Mouse (Mus musculus) embryonic facial prominence, embryonic 11.5 days (tissue): ENCODE measurements around the gene Nrxn1. TPM values are rescaled to one million over a fixed set of nuclear protein-coding genes. Genes with fewer than 3 reads are reported as not detected.
A peak's percentile ranks its signal among the peaks of the same experiment; 100 is the strongest.

ENCODE experiments used
- ATAC-seq: fragments of 200-750 bp; cut with Nextera tagmentation; replicated peaks from 2 replicates; pipeline ENCODE4 v1.8.0; 2017; ENCODE audit warnings: low read depth; ENCODE audit not compliant: insufficient number of reproducible peaks, low FRiP score, low TSS enrichment
- DNase-seq: peaks from one replicate; pipeline ENCODE4 v3.0.0-alpha.2; 2015; ENCODE audit warnings: low spot score
- H3K27ac ChIP-seq: fragments of 300-500 bp; sonication (generic); replicated peaks from 2 replicates; pipeline ENCODE4 v1.5.1; 2014; ENCODE audit warnings: mild to moderate bottlenecking, low read depth, low read length, control low read depth
- H3K27me3 ChIP-seq: fragments of 300-500 bp; sonication (generic); 2 replicates; pipeline ENCODE4 v1.6.1; 2014; ENCODE audit warnings: mild to moderate bottlenecking, low read length, moderate library complexity, mixed read lengths; ENCODE audit not compliant: control insufficient read depth, insufficient read depth
- H3K36me3 ChIP-seq: fragments of 300-500 bp; sonication (generic); replicated peaks from 2 replicates; pipeline ENCODE4 v1.6.1; 2014; ENCODE audit warnings: low read depth, mild to moderate bottlenecking, low read length, moderate library complexity, mixed read lengths; ENCODE audit not compliant: control insufficient read depth, insufficient read depth
- H3K4me1 ChIP-seq: fragments of 300-500 bp; sonication (generic); 2 replicates; pipeline ENCODE4 v1.6.1; 2014; ENCODE audit warnings: low read length, mixed read lengths; ENCODE audit not compliant: control insufficient read depth, insufficient read depth
- H3K4me2 ChIP-seq: fragments of 300-500 bp; sonication (generic); 2 replicates; pipeline ENCODE4 v1.6.1; 2014; ENCODE audit warnings: low read depth, mild to moderate bottlenecking, control low read depth, low read length, moderate library complexity
- H3K4me3 ChIP-seq: fragments of 300-500 bp; sonication (generic); 2 replicates; pipeline ENCODE4 v1.5.1; 2014; ENCODE audit warnings: low read depth, low read length, control low read depth
- H3K9ac ChIP-seq: fragments of 300-500 bp; sonication (generic); replicated peaks from 2 replicates; pipeline ENCODE4 v1.6.1; 2014; ENCODE audit warnings: mild to moderate bottlenecking, control low read depth, low read length
- H3K9me3 ChIP-seq: fragments of 300-500 bp; sonication (generic); replicated peaks from 2 replicates; pipeline ENCODE4 v1.6.1; 2016; ENCODE audit warnings: mild to moderate bottlenecking, low read length, inconsistent platforms, mixed read lengths; ENCODE audit not compliant: control insufficient read depth
- WGBS: fragments of 180-500 bp; shearing (Covaris S2); extraction: QIAGEN DNeasy Blood & Tissue Kit; methylation state at CpG from one replicate; pipeline ENCODE4 v1.1.7; 2014; 5-methylcytosine and 5-hydroxymethylcytosine counted together
- polyA plus RNA-seq: library from polyadenylated mRNA; unstranded; fragments of >200 nt; fragmentation: Nextera tagmentation; extraction: Ambion mirVana; gene quantifications from 2 replicates; pipeline ENCODE4 v1.2.1, GENCODE M21; 2014

The Nrxn1 gene
- polyA plus RNA-seq, 1 experiment from 2014 or later: 4.6 TPM

GRCm38 (mm10) chr17:90704773-90705172 is 388.1 kb downstream of the Nrxn1 start:
- DNase-seq (no peak), ATAC-seq (no peak)
- 85% methylated on average over 4 of the region's 4 CpGs for WGBS
- H3K9ac ChIP-seq: no peak overlapping the region
- no peak overlapping the region for H3K27ac ChIP-seq
- no peak overlapping the region for H3K4me3 ChIP-seq
- H3K4me1 ChIP-seq: no peaks in the 10 kb centered on the region
- no peaks in the 10 kb centered on the region for H3K27me3 ChIP-seq
- no peak overlapping the region for H3K4me2 ChIP-seq
- no peaks in the 10 kb centered on the region for H3K9me3 ChIP-seq
- H3K36me3 ChIP-seq: no peaks in the 10 kb centered on the region

DNA sequence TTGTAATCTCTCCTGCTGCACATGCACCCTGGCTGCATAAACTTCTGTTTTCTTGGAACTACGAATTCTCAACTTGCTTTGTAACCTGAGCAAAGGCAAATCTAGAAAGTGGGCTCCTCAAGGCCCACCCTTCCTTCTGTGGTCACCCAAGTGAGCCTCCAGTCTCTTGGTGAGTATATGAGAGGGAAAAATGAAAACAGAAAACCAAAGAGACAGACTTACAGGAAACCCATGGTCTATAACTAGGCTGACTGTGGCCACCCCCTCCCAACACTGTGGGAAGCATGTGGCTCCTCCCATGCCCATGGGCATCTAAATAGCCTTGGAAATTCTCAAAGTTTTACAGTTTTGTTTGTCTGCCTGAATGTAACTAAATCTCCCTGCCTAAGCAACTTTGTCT is 390.2 kb downstream of the Nrxn1 start:
- H3K9me3 ChIP-seq: no peaks in the 10 kb centered on the region
- H3K36me3 ChIP-seq: no peaks in the 10 kb centered on the region
- no peak for ATAC-seq
- H3K27me3 ChIP-seq: no peaks in the 10 kb centered on the region
- no peak overlapping the region for H3K9ac ChIP-seq
- H3K4me1 ChIP-seq: no peaks in the 10 kb centered on the region
- DNase-seq: no peak
- WGBS: 79% methylated on average over 1 of the region's 1 CpGs
- H3K4me2 ChIP-seq: no peak overlapping the region
- no peak overlapping the region for H3K4me3 ChIP-seq
- no peak overlapping the region for H3K27ac ChIP-seq

DNA sequence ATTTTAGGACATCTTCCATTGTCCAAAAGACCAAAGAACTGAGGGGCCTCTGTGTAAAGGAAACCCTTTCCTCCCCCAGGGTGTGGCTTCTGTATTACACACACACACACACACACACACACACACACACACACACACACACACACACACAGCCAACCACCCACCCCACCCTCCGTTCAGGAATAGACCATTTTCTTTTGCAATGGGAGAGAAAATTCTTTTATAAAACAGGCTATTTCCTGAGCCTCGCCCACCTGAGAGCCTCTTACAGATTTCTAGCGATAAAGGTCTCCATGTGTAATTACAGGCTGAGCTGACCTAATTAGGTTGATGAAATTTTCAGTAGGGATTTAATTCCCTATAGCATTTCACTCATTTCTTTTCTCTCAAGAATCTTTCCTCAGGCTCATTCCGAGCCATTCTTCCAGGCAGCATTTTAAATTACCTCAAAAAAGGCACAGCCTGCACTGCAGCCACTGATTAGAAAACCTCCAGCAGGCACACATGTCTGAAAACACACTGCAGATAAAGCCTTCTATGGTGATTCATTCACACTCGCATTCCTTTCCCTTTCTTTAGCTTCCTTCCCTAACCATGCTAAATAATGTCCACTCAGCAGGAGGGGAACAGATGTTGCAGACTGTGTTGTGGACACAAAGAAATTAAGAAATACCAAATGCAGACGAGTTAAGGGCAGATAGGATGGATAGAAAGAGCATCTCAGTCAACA is 396.6 kb downstream of the Nrxn1 start:
- Histone ChIP-seq H3K4me3 (no peak overlapping the region), H3K27ac (no peak overlapping the region), H3K36me3 (no peaks in the 10 kb centered on the region), H3K4me2 (no peak overlapping the region), H3K9ac (no peak overlapping the region), H3K4me1 (no peaks in the 10 kb centered on the region), H3K27me3 (no peaks in the 10 kb centered on the region), H3K9me3 (no peaks in the 10 kb centered on the region)
- whole genome bisulfite sequencing: 14% methylated on average over 6 of the region's 6 CpGs
- ATAC-seq (peak; percentile 84), DNase-seq (peak; percentile 45)

DNA sequence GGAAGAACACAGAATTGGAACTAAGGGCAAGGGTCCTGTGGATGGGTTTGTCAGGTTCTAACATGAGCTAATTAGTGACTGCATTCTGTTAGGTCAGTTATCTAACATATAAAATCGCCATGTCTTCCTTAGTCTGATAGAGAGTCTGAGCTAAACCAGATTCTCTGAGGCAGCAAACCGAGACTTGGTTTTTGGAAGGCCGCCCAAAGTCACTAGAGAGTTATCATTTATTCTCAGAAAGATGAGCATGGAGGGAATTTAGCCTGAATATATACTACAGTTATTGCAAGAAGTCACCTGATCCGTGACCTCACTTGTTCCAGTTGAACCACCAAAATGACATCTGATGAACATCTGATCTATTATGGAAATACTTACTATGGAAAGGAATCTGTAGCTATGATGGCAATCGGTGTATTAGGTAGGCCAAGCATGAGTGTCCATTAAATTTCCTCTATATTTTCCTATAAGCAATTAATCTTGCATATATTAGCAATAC is 397.7 kb downstream of the Nrxn1 start:
- no peak overlapping the region for H3K4me3 ChIP-seq
- no peak overlapping the region for H3K9ac ChIP-seq
- no peak overlapping the region for H3K27ac ChIP-seq
- no peaks in the 10 kb centered on the region for H3K36me3 ChIP-seq
- H3K9me3 ChIP-seq: no peaks in the 10 kb centered on the region
- ATAC-seq: no peak
- H3K4me2 ChIP-seq: no peak overlapping the region
- no peaks in the 10 kb centered on the region for H3K4me1 ChIP-seq
- 95% methylated on average over 5 of the region's 5 CpGs for WGBS
- H3K27me3 ChIP-seq: no peaks in the 10 kb centered on the region
- no peak for DNase-seq

- Histone ChIP-seq H3K27ac (no peak overlapping the region), H3K4me2 (no peak overlapping the region), H3K9ac (no peak overlapping the region), H3K27me3 (no peaks in the 10 kb centered on the region), H3K4me3 (no peak overlapping the region), H3K9me3 (no peaks in the 10 kb centered on the region), H3K36me3 (no peaks in the 10 kb centered on the region), H3K4me1 (no peaks in the 10 kb centered on the region)
- no peak for ATAC-seq
- DNase-seq: no peak
Measured at GRCm38 (mm10) chr17:90684172-90684571, 408.7 kb downstream of the Nrxn1 start.

GRCm38 (mm10) chr17:90681019-90681418 is 411.9 kb downstream of the Nrxn1 start:
- no peak overlapping the region for H3K4me2 ChIP-seq
- WGBS: 76% methylated on average over 1 of the region's 1 CpGs
- DNase-seq: no peak
- H3K4me1 ChIP-seq: no peaks in the 10 kb centered on the region
- H3K27me3 ChIP-seq: no peaks in the 10 kb centered on the region
- H3K36me3 ChIP-seq: no peaks in the 10 kb centered on the region
- no peak overlapping the region for H3K9ac ChIP-seq
- H3K4me3 ChIP-seq: no peak overlapping the region
- H3K9me3 ChIP-seq: no peaks in the 10 kb centered on the region
- ATAC-seq: no peak
- no peak overlapping the region for H3K27ac ChIP-seq

- DNase-seq: no peak
- no peak overlapping the region for H3K9ac ChIP-seq
- WGBS: 49% methylated on average over 2 of the region's 2 CpGs
- no peak overlapping the region for H3K4me2 ChIP-seq
- no peak for ATAC-seq
- no peak overlapping the region for H3K4me3 ChIP-seq
- no peak overlapping the region for H3K27ac ChIP-seq
- no peaks in the 10 kb centered on the region for H3K9me3 ChIP-seq
- H3K27me3 ChIP-seq: no peaks in the 10 kb centered on the region
- no peaks in the 10 kb centered on the region for H3K36me3 ChIP-seq
- H3K4me1 ChIP-seq: no peaks in the 10 kb centered on the region
Measured at GRCm38 (mm10) chr17:90676676-90677075, 416.2 kb downstream of the Nrxn1 start.

GRCm38 (mm10) chr17:90662318-90662717 is 430.6 kb downstream of the Nrxn1 start:
- WGBS: 89% methylated on average over 2 of the region's 2 CpGs
- no peak for ATAC-seq
- no peak overlapping the region for H3K4me2 ChIP-seq

More at GRCm38 (mm10) chr17:90662318-90662717, 430.6 kb downstream of the Nrxn1 start:
- DNase-seq: no peak
- no peak overlapping the region for H3K27ac ChIP-seq
- H3K9me3 ChIP-seq: no peaks in the 10 kb centered on the region
- H3K9ac ChIP-seq: no peak overlapping the region
- H3K4me3 ChIP-seq: no peak overlapping the region
- no peaks in the 10 kb centered on the region for H3K36me3 ChIP-seq
- H3K4me1 ChIP-seq: no peaks in the 10 kb centered on the region
- no peaks in the 10 kb centered on the region for H3K27me3 ChIP-seq
